Mouse (Mus musculus): ENCODE data around the gene Lct. TPM values are rescaled to one million over a fixed set of nuclear protein-coding genes. Genes with fewer than 3 reads are reported as not detected.

Lct gene
- total and polyA plus RNA-seq, 2 experiments from 2014 or later = 0.26 to 0.85 TPM

GRCm38 (mm10) chr1:128303900-128304299 is 24.2 kb downstream of the Lct start:
- TF ChIP-seq CTCF (IDR thresholded peaks at IDR 0.05; ENCODE audit: low read depth) = no peak
- peak; percentile 92 for ATAC-seq

GRCm38 (mm10) chr1:128295717-128296528 is 32.2 kb downstream of the Lct start:
- no peak overlapping the region for H3K9ac ChIP-seq (replicated peaks; ENCODE audit: low read length)
- ATAC-seq (peak; percentile 60), DNase-seq (ENCODE audit: low spot score) (peak; percentile 11)
- no peak overlapping the region for H3K4me3 ChIP-seq (ENCODE audit: low read length)
- H3K4me1 ChIP-seq (ENCODE audit: insufficient read depth, low read length) = no peaks in the 10 kb centered on the region
- no peaks in the 10 kb centered on the region for H3K27me3 ChIP-seq (ENCODE audit: insufficient read depth, low read length)
- TF ChIP-seq CTCF (IDR thresholded peaks at IDR 0.05; ENCODE audit: low read depth) = no peak
- H3K36me3 ChIP-seq (ENCODE audit: insufficient read depth, low read length) = no peaks in the 10 kb centered on the region
- H3K4me2 ChIP-seq (ENCODE audit: low read depth, low read length) = no peak overlapping the region
- peak overlapping the region; percentile 56 for H3K27ac ChIP-seq
- no peaks in the 10 kb centered on the region for H3K9me3 ChIP-seq (ENCODE audit: low read length)
- 59% methylated on average over 5 of the region's 5 CpGs for WGBS

More at GRCm38 (mm10) chr1:128303900-128304299, 24.2 kb downstream of the Lct start:
- Histone ChIP-seq H3K27me3 (ENCODE audit: insufficient read depth, low read length) (no peaks in the 10 kb centered on the region), H3K4me1 (ENCODE audit: insufficient read depth, low read length) (peaks cover 5% of the 10 kb centered on the region; the same call in 1 of the 2 replicates), H3K4me2 (ENCODE audit: low read depth, low read length) (peak overlapping the region; percentile 31; the same call in 1 of the 2 replicates), H3K9ac (replicated peaks; ENCODE audit: low read length) (no peak overlapping the region), H3K4me3 (ENCODE audit: low read length) (no peak overlapping the region), H3K9me3 (ENCODE audit: low read length) (no peaks in the 10 kb centered on the region), H3K27ac (peak overlapping the region; percentile 6; the same call in 1 of the 2 replicates), H3K36me3 (ENCODE audit: insufficient read depth, low read length) (no peaks in the 10 kb centered on the region)
- 52% methylated on average over 16 of the region's 16 CpGs for WGBS
- DNase-seq (ENCODE audit: low spot score) = peak; percentile 90

GRCm38 (mm10) chr1:128295296-128295695 is 32.8 kb downstream of the Lct start:
- Histone ChIP-seq H3K4me3 (ENCODE audit: low read length) (no peak overlapping the region), H3K4me1 (ENCODE audit: insufficient read depth, low read length) (no peaks in the 10 kb centered on the region), H3K4me2 (ENCODE audit: low read depth, low read length) (no peak overlapping the region), H3K9me3 (ENCODE audit: low read length) (no peaks in the 10 kb centered on the region), H3K36me3 (ENCODE audit: insufficient read depth, low read length) (no peaks in the 10 kb centered on the region), H3K27ac (0 out of 2 replicates have a peak overlapping the region, but pooled peaks have one; percentile 56), H3K9ac (replicated peaks; ENCODE audit: low read length) (no peak overlapping the region), H3K27me3 (ENCODE audit: insufficient read depth, low read length) (no peaks in the 10 kb centered on the region)
- WGBS = 65% methylated on average over 8 of the region's 8 CpGs
- TF ChIP-seq CTCF (IDR thresholded peaks at IDR 0.05; ENCODE audit: low read depth) = no peak
- DNase-seq (ENCODE audit: low spot score) = no peak
- ATAC-seq = peak; percentile 58

- DNase-seq (ENCODE audit: low spot score) (no peak), ATAC-seq (no peak)
- no peaks in the 10 kb centered on the region for H3K9me3 ChIP-seq (ENCODE audit: low read length)
- H3K4me1 ChIP-seq (ENCODE audit: insufficient read depth, low read length) = no peaks in the 10 kb centered on the region
- no peak overlapping the region for H3K4me2 ChIP-seq (ENCODE audit: low read depth, low read length)
- H3K27me3 ChIP-seq (ENCODE audit: insufficient read depth, low read length) = no peaks in the 10 kb centered on the region
- H3K36me3 ChIP-seq (ENCODE audit: insufficient read depth, low read length) = no peaks in the 10 kb centered on the region
- TF ChIP-seq CTCF (IDR thresholded peaks at IDR 0.05; ENCODE audit: low read depth) = no peak
- no peak overlapping the region for H3K4me3 ChIP-seq (ENCODE audit: low read length)
- H3K27ac ChIP-seq = no peak overlapping the region
- WGBS = 63% methylated on average over 12 of the region's 12 CpGs
- H3K9ac ChIP-seq (replicated peaks; ENCODE audit: low read length) = no peak overlapping the region
Measured at GRCm38 (mm10) chr1:128293524-128293923, 34.6 kb downstream of the Lct start.

GRCm38 (mm10) chr1:128290295-128290694 is 37.8 kb downstream of the Lct start:
- 69% methylated on average over 5 of the region's 5 CpGs for WGBS
- no peak for TF ChIP-seq CTCF (IDR thresholded peaks at IDR 0.05; ENCODE audit: low read depth)
- ATAC-seq = peak; percentile 24; the same call in 1 of the 2 replicates
- Histone ChIP-seq H3K4me2 (ENCODE audit: low read depth, low read length) (no peak overlapping the region), H3K4me1 (ENCODE audit: insufficient read depth, low read length) (no peaks in the 10 kb centered on the region), H3K36me3 (ENCODE audit: insufficient read depth, low read length) (no peaks in the 10 kb centered on the region), H3K9ac (replicated peaks; ENCODE audit: low read length) (no peak overlapping the region), H3K4me3 (ENCODE audit: low read length) (no peak overlapping the region), H3K9me3 (ENCODE audit: low read length) (no peaks in the 10 kb centered on the region), H3K27me3 (ENCODE audit: insufficient read depth, low read length) (no peaks in the 10 kb centered on the region), H3K27ac (no peak overlapping the region)
- peak; percentile 11 for DNase-seq (ENCODE audit: low spot score)

GRCm38 (mm10) chr1:128285136-128285535 is 43.0 kb downstream of the Lct start:
- DNase-seq (ENCODE audit: low spot score) = peak; percentile 35
- WGBS = 52% methylated on average over 9 of the region's 9 CpGs
- no peaks in the 10 kb centered on the region for H3K4me1 ChIP-seq (ENCODE audit: insufficient read depth, low read length)
- TF ChIP-seq CTCF (IDR thresholded peaks at IDR 0.05; ENCODE audit: low read depth) = no peak
- H3K9ac ChIP-seq (replicated peaks; ENCODE audit: low read length) = no peak overlapping the region
- no peaks in the 10 kb centered on the region for H3K9me3 ChIP-seq (ENCODE audit: low read length)
- H3K4me2 ChIP-seq (ENCODE audit: low read depth, low read length) = no peak overlapping the region
- no peaks in the 10 kb centered on the region for H3K36me3 ChIP-seq (ENCODE audit: insufficient read depth, low read length)
- H3K27ac ChIP-seq = no peak overlapping the region
- ATAC-seq = peak; percentile 34; the same call in 1 of the 2 replicates
- H3K4me3 ChIP-seq (ENCODE audit: low read length) = no peak overlapping the region
- H3K27me3 ChIP-seq (ENCODE audit: insufficient read depth, low read length) = no peaks in the 10 kb centered on the region
